Mouse (Mus musculus) ES-Bruce4 (cell line): ENCODE results near the gene Glod5. TPM values are rescaled to one million over a fixed set of nuclear protein-coding genes. Genes with fewer than 3 reads are reported as not detected.

Source experiments
- H3K27ac ChIP-seq: 2 replicates; pipeline ENCODE4 v1.5.1; 2012; ENCODE audit warnings: low read length, inconsistent platforms; ENCODE audit not compliant: insufficient read depth
- H3K27me3 ChIP-seq: 2 replicates; pipeline ENCODE4 v1.6.1; 2012; ENCODE audit warnings: mild to moderate bottlenecking, low read length, inconsistent platforms; ENCODE audit not compliant: control insufficient read depth, poor library complexity, insufficient read depth, severe bottlenecking
- H3K36me3 ChIP-seq: 2 replicates; pipeline ENCODE4 v1.6.1; 2012; ENCODE audit warnings: inconsistent platforms, mild to moderate bottlenecking, low read length, moderate library complexity; ENCODE audit not compliant: control insufficient read depth, poor library complexity, insufficient read depth, severe bottlenecking
- H3K4me1 ChIP-seq: one replicate; pipeline ENCODE4 v1.8.1; 2011; ENCODE audit warnings: low read length; ENCODE audit not compliant: control insufficient read depth, insufficient read depth
- H3K4me3 ChIP-seq: 2 replicates; pipeline ENCODE4 v1.5.1; 2011; ENCODE audit warnings: low read depth, mild to moderate bottlenecking, low read length
- H3K9ac ChIP-seq: 2 replicates; pipeline ENCODE4 v1.6.1; 2012; ENCODE audit warnings: low read depth, mild to moderate bottlenecking, inconsistent platforms; ENCODE audit not compliant: poor library complexity, severe bottlenecking
- H3K9me3 ChIP-seq: replicated peaks from 2 replicates; pipeline ENCODE4 v1.6.1; 2012; ENCODE audit warnings: mild to moderate bottlenecking, low read length, inconsistent platforms; ENCODE audit not compliant: control insufficient read depth, poor library complexity, insufficient read depth, severe bottlenecking
- CTCF ChIP-seq: IDR thresholded peaks from one replicate; pipeline ENCODE4 v1.8.1; 2011; ENCODE audit warnings: low read depth, low read length
- EP300 ChIP-seq: IDR thresholded peaks from 2 replicates; pipeline ENCODE4 v1.6.1; 2011; ENCODE audit warnings: low read depth, low read length; ENCODE audit not compliant: insufficient read depth
- POLR2A ChIP-seq: IDR thresholded peaks from one replicate; pipeline ENCODE4 v1.8.1; 2011; ENCODE audit warnings: low read length; ENCODE audit not compliant: insufficient read depth
- polyA plus RNA-seq: library from polyadenylated mRNA; stranded (reverse); fragments of >200 nt; gene quantifications from 2 replicates; pipeline ENCODE4 v1.2.4, GENCODE M21; 2011; ENCODE audit warnings: low read depth; ENCODE audit not compliant: missing spikeins, insufficient read depth, insufficient read length

Gene Glod5
- polyA plus RNA-seq, 1 experiment, result 15.9 TPM

DNA sequence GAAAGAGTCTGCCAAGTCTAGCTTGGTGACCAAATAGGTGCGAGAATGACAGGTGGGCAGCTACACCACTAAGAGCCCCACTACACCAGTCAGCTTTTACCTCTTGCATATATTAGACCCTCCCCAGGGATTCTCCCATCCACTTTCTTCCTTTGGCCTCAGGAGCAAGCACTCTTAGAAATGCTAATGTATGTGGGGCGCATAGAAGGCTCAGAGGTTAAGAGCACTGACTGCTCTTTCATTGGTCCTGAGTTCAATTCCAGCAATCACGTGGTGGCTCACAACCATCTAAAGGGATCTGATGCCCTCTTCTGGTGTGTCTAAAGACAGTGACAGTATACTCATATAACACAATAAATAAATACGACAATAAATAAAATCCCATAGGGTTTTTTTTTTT is 15.3 kb downstream of the Glod5 start:
- H3K4me1 ChIP-seq, result peaks cover 4% of the 10 kb centered on the region
- no peak overlapping the region for H3K4me3 ChIP-seq
- no peaks in the 10 kb centered on the region; the same call in 1 of the 2 replicates for H3K9me3 ChIP-seq
- no peaks in the 10 kb centered on the region for H3K27me3 ChIP-seq
- H3K9ac ChIP-seq, result no peak overlapping the region
- H3K27ac ChIP-seq, result peak overlapping the region; percentile 88
- H3K36me3 ChIP-seq, result no peaks in the 10 kb centered on the region
- TF ChIP-seq POLR2A, result no peak
- TF ChIP-seq CTCF, result no peak
- TF ChIP-seq EP300, result no peak

DNA sequence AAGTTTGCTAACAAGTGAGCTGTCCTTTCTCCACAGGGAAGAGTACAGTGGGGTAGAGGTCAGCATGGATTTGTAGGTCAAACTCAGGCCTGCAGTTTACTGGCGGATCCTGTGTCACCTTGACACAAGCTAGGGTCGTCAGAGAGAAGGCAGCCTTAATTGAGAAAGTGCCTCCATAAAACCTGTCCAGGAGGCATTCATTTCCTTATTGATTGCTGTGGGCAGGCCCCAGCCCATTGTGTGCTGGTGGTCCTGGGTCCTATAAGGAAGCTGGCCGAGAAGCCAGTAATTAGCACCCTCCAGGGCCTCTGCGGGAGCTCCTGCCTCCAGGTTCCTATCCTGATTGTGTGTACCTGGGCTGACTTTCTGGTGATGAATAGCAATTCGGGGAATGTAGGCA is 16.3 kb downstream of the Glod5 start:
- Histone ChIP-seq H3K27me3 (no peaks in the 10 kb centered on the region), H3K36me3 (no peaks in the 10 kb centered on the region), H3K4me3 (no peak overlapping the region), H3K27ac (peak overlapping the region; percentile 90), H3K9me3 (no peaks in the 10 kb centered on the region; the same call in 1 of the 2 replicates), H3K9ac (no peak overlapping the region), H3K4me1 (peaks cover 4% of the 10 kb centered on the region)
- TF ChIP-seq CTCF (no peak), EP300 (peak; percentile 92), POLR2A (no peak)

DNA sequence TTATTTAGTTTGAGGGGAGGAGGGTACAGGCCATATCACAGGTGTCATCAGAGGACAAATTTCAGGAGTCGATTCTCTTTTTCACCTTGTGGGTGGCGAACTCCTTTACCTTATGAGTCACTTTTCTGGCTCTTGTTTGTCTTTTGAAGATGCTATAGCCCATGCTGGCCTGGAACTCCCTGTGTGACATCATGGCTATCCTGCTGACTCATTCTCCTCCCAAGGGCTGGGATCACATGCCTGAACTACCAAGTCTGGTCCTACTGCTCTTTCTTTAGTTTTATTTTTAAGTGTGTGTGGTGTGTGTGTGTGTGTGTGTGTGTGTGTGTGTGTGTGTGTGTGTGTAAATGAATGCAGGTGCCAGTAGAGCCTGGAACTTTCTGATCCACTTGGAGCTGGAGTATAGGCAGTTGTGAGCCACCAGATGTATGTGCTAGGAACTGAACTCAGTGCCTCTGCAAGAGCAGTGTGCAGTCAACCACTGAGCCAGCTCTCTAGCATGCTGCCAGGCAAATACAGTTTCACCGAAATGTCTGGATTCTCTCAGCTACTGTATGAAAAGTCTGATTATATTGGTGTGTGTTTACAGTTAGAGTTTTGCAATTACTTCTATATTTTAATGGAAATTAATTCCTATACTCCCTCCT is 17.6 kb downstream of the Glod5 start:
- TF ChIP-seq POLR2A (no peak), CTCF (no peak), EP300 (no peak)
- Histone ChIP-seq H3K36me3 (no peaks in the 10 kb centered on the region), H3K4me3 (no peak overlapping the region), H3K27me3 (no peaks in the 10 kb centered on the region), H3K9me3 (no peaks in the 10 kb centered on the region), H3K27ac (peak overlapping the region; percentile 25; the same call in 1 of the 2 replicates), H3K9ac (no peak overlapping the region), H3K4me1 (peaks cover 4% of the 10 kb centered on the region)

GRCm38 (mm10) chrX:7993068-7993735 is 25.1 kb downstream of the Glod5 start:
- no peak overlapping the region for H3K9ac ChIP-seq
- H3K4me1 ChIP-seq, result no peaks in the 10 kb centered on the region
- no peaks in the 10 kb centered on the region for H3K9me3 ChIP-seq
- no peak for TF ChIP-seq POLR2A
- TF ChIP-seq CTCF, result no peak
- no peak for TF ChIP-seq EP300
- peak overlapping the region; percentile 9; the same call in 1 of the 2 replicates for H3K4me3 ChIP-seq
- no peaks in the 10 kb centered on the region for H3K27me3 ChIP-seq
- peak overlapping the region; percentile 35 for H3K27ac ChIP-seq
- H3K36me3 ChIP-seq, result no peaks in the 10 kb centered on the region

DNA sequence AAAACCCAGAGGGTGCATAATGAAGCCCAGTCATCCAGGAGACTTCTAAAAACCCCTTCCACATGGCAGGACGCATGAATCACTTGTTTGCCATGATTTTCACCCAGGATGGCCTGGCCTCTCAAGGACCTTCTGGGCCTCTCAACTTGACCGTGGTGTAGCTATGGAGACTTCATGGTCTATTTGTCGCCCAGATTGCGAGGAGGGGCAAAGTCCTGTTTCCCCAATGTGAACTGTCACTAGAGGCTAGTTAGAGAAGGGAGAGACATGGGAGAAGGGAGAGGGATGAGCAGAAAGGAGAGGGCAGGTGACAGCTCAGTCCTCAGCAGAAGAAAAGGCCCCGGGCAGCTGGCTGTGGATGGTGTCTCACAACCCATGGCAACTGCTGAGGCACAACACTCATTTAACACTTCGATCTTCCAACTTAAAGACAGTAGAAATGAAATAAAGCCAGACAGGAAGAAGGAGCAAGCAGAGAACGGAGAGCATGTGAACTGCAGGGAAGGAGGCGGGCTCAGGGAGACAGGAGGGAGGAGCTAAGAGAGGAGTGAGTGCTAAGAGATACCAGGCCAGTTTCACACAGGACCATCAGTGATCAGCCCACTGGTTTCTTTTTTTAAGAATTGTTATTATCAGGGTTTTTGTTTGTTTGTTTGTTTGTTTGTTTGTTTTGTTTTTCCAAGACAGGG is 25.8 kb downstream of the Glod5 start:
- TF ChIP-seq EP300 (no peak), POLR2A (no peak), CTCF (no peak)
- no peak overlapping the region for H3K9ac ChIP-seq
- no peaks in the 10 kb centered on the region for H3K9me3 ChIP-seq
- H3K27me3 ChIP-seq, result no peaks in the 10 kb centered on the region
- no peak overlapping the region for H3K4me3 ChIP-seq
- no peaks in the 10 kb centered on the region for H3K36me3 ChIP-seq
- no peak overlapping the region for H3K27ac ChIP-seq
- H3K4me1 ChIP-seq, result no peaks in the 10 kb centered on the region

GRCm38 (mm10) chrX:7981368-7981767 is 36.9 kb downstream of the Glod5 start:
- Histone ChIP-seq H3K4me1 (peaks cover 2% of the 10 kb centered on the region), H3K4me3 (no peak overlapping the region), H3K27me3 (no peaks in the 10 kb centered on the region), H3K27ac (no peak overlapping the region), H3K36me3 (no peaks in the 10 kb centered on the region), H3K9me3 (no peaks in the 10 kb centered on the region), H3K9ac (no peak overlapping the region)
- TF ChIP-seq EP300 (no peak), POLR2A (no peak), CTCF (no peak)
